Mouse (Mus musculus) heart, postnatal 0 days (tissue): ENCODE data around the gene F930015N05Rik. TPM values are rescaled to one million over a fixed set of nuclear protein-coding genes. Genes with fewer than 3 reads are reported as not detected.

ENCODE experiments used
- ATAC-seq: fragments of 200-750 bp; cut with Nextera tagmentation; 2 replicates; pipeline ENCODE4 v1.8.0; 2017; ENCODE audit warnings: low read depth, moderate number of reproducible peaks, moderate library complexity; ENCODE audit not compliant: insufficient read depth
- DNase-seq: peaks from one replicate; pipeline ENCODE4 v3.0.0-alpha.2; 2016; ENCODE audit warnings: low spot score
- H3K27ac ChIP-seq: fragments of 300-500 bp; sonication (generic); 2 replicates; pipeline ENCODE4 v1.5.1; 2014; ENCODE audit warnings: low read depth, mild to moderate bottlenecking
- H3K27me3 ChIP-seq: fragments of 300-500 bp; sonication (generic); 2 replicates; pipeline ENCODE4 v1.6.1; 2014; ENCODE audit warnings: low read length, mixed read lengths; ENCODE audit not compliant: control insufficient read depth, insufficient read depth
- H3K36me3 ChIP-seq: fragments of 300-500 bp; sonication (generic); replicated peaks from 2 replicates; pipeline ENCODE4 v1.6.1; 2014; ENCODE audit warnings: low read length, mixed read lengths; ENCODE audit not compliant: control insufficient read depth, insufficient read depth
- H3K4me1 ChIP-seq: fragments of 300-500 bp; sonication (generic); 2 replicates; pipeline ENCODE4 v1.6.1; 2014; ENCODE audit warnings: antibody characterized with exemption; ENCODE audit not compliant: control insufficient read depth, insufficient read depth
- H3K4me2 ChIP-seq: fragments of 300-500 bp; sonication (generic); 2 replicates; pipeline ENCODE4 v1.6.1; 2014; ENCODE audit warnings: low read depth, mild to moderate bottlenecking, low read length, moderate library complexity
- H3K4me3 ChIP-seq: fragments of 300-500 bp; sonication (generic); 2 replicates; pipeline ENCODE4 v1.5.1; 2014; ENCODE audit warnings: low read depth, low read length
- H3K9ac ChIP-seq: fragments of 300-500 bp; sonication (generic); replicated peaks from 2 replicates; pipeline ENCODE4 v1.6.1; 2014; ENCODE audit warnings: low read depth, low read length, mixed read lengths
- H3K9me3 ChIP-seq: fragments of 300-500 bp; sonication (generic); replicated peaks from 2 replicates; pipeline ENCODE4 v1.6.1; 2016; ENCODE audit warnings: low read length; ENCODE audit not compliant: control insufficient read depth
- CTCF ChIP-seq: IDR thresholded peaks from 2 replicates; pipeline ENCODE4 v1.5.1; 2016; ENCODE audit warnings: antibody characterized with exemption, control low read depth, low read depth
- EP300 ChIP-seq: IDR thresholded peaks from 2 replicates; pipeline ENCODE4 v1.6.1; 2016; ENCODE audit warnings: antibody characterized with exemption, low read depth
- WGBS: fragments of 180-500 bp; shearing (Covaris S2); extraction: QIAGEN DNeasy Blood & Tissue Kit; methylation state at CpG from one replicate; pipeline ENCODE4 v1.1.7; 2014; 5-methylcytosine and 5-hydroxymethylcytosine counted together
- polyA plus RNA-seq: library from polyadenylated mRNA; unstranded; fragments of >200 nt; fragmentation: Nextera tagmentation; extraction: Ambion mirVana; gene quantifications from 2 replicates; pipeline ENCODE4 v1.2.1, GENCODE M21; 2015
- total RNA-seq: library from RNA; depleted of rRNA; stranded (reverse); fragments of >200 nt; gene quantifications from 2 replicates; pipeline ENCODE4 v1.2.3, GENCODE M21; 2014; ENCODE audit warnings: low replicate concordance; rRNA removed

F930015N05Rik gene
- total RNA-seq (not detected in 2 replicates), polyA plus RNA-seq (not detected in 2 replicates)

DNA sequence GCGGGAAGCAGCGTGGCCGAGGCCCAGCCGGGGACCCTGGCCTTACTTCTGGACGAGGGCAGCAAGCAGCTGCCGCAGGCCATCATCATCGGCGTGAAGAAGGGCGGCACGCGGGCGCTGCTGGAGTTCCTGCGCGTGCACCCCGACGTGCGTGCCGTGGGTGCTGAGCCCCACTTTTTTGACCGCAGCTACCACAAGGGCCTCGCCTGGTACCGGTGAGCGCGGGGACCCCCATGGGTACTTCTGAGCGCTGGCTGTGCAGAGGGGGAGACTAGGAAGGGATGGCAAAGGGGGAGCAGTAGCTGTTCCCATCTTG is at the start of gene F930015N05Rik:
TSS of gene F930015N05Rik (minus strand) at position 242 of the 316 bp plus-strand sequence.
- H3K27ac ChIP-seq, result no peak within 1 kb of the TSS
- no peak for ATAC-seq

DNA sequence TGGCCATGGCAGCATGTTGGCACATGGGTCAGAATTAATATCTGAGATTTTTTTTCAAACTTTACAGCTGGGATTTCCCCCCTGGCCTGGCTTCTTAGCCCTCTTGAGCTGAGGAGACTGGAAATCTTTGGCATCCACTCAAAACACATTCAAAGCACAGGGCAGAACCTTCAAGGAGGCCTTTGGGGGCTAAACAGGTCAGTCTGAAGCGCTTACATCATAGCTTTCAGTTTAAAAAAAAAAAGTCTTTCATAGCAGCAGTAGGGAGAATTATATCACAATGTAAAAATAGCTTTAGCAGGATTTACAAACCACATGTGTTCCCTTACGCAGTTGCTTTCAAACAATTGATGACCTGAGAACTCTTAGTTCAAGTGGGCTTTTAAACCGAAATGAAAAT is 45.0 kb upstream of the F930015N05Rik start:
- DNase-seq, result no peak
- Histone ChIP-seq H3K4me1 (no peaks in the 10 kb centered on the region; the same call in 1 of the 2 replicates), H3K4me2 (no peak overlapping the region), H3K27ac (no peak overlapping the region), H3K27me3 (no peaks in the 10 kb centered on the region), H3K36me3 (no peaks in the 10 kb centered on the region), H3K9me3 (no peaks in the 10 kb centered on the region), H3K9ac (no peak overlapping the region), H3K4me3 (no peak overlapping the region)
- TF ChIP-seq CTCF (no peak), EP300 (no peak)
- no peak for ATAC-seq
- WGBS, result 43% methylated on average over 3 of the region's 3 CpGs

More for the DNA sequence above, at the start of gene F930015N05Rik:
- WGBS, result under 1% methylated on average over 19 of the region's 24 CpGs
- peak within 1 kb of the TSS; percentile 42 for H3K9ac ChIP-seq
- H3K27me3 ChIP-seq, result peaks cover 63% of the 10 kb centered on the region
- H3K9me3 ChIP-seq, result no peaks in the 10 kb centered on the region
- peak within 1 kb of the TSS; percentile 81 for H3K4me2 ChIP-seq
- peaks cover 18% of the 10 kb centered on the region for H3K4me1 ChIP-seq
- no peak for DNase-seq
- peak within 1 kb of the TSS; percentile 52 for H3K4me3 ChIP-seq
- H3K36me3 ChIP-seq, result no peaks in the 10 kb centered on the region
- TF ChIP-seq CTCF (no peak), EP300 (no peak)

- Histone ChIP-seq H3K4me1 (no peaks in the 10 kb centered on the region), H3K27me3 (0 out of 2 replicates have a peak, but pooled peaks cover 6% of the 10 kb centered on the region), H3K4me2 (no peak overlapping the region), H3K9ac (no peak overlapping the region), H3K4me3 (no peak overlapping the region), H3K36me3 (no peaks in the 10 kb centered on the region), H3K9me3 (no peaks in the 10 kb centered on the region), H3K27ac (no peak overlapping the region)
- DNase-seq, result no peak
- TF ChIP-seq CTCF (no peak), EP300 (no peak)
- no peak for ATAC-seq
- 59% methylated on average over 3 of the region's 3 CpGs for WGBS
Observed at GRCm38 (mm10) chr11:64473679-64474078, 37.2 kb upstream of the F930015N05Rik start.

- Histone ChIP-seq H3K9me3 (no peaks in the 10 kb centered on the region), H3K9ac (no peak overlapping the region), H3K36me3 (no peaks in the 10 kb centered on the region), H3K27ac (no peak overlapping the region), H3K4me2 (no peak overlapping the region), H3K27me3 (0 out of 2 replicates have a peak, but pooled peaks cover 6% of the 10 kb centered on the region), H3K4me3 (no peak overlapping the region), H3K4me1 (no peaks in the 10 kb centered on the region)
- no peak for DNase-seq
- no peak for ATAC-seq
- TF ChIP-seq EP300, result no peak
- no peak for TF ChIP-seq CTCF
Observed at GRCm38 (mm10) chr11:64470689-64471088, 34.2 kb upstream of the F930015N05Rik start.

DNA sequence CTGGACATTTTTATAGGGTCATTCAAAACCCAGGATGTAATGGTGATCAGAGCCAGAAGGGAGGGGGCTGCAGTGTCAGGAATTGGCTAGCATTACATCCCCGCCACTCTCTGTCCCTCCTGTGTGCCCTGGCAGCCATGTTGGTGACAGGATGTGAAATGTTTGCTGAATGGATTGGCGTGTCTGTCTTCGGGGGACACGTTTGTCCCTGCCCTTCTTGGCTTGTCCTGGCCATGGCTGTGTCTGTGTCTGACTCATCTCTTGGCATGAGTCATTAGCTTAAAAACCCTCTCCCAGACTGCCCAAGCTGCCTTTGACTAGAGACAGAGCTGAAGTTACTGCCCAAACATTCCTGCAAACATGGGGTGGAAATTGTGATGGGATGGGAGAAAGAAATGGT is 32.3 kb upstream of the F930015N05Rik start:
- Histone ChIP-seq H3K36me3 (no peaks in the 10 kb centered on the region), H3K4me1 (no peaks in the 10 kb centered on the region), H3K27ac (no peak overlapping the region), H3K4me2 (no peak overlapping the region), H3K9me3 (no peaks in the 10 kb centered on the region), H3K27me3 (0 out of 2 replicates have a peak, but pooled peaks cover 9% of the 10 kb centered on the region), H3K9ac (no peak overlapping the region), H3K4me3 (no peak overlapping the region)
- DNase-seq, result no peak
- WGBS, result 47% methylated on average over 4 of the region's 4 CpGs
- ATAC-seq, result no peak
- TF ChIP-seq CTCF (no peak), EP300 (no peak)

DNA sequence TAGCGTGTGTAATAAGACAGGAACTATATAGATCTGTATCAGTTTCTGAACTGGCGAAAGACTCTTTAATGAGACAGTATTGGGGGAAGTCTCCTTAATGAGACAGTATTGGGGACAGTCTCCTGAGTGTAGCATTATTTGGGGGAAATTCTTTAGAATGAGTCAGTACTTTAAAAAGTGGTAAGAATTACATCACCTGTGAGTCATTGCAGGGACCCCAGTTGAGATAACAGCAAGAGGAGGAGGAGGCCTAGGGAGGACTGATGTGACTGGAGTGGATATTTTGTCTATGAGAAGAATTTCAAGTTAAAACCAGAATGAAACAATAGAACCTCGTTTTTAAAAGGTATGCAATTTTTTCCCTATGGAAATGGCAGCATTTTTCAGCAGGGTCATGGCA is 25.3 kb upstream of the F930015N05Rik start:
- Histone ChIP-seq H3K4me1 (no peaks in the 10 kb centered on the region), H3K36me3 (no peaks in the 10 kb centered on the region), H3K9me3 (no peaks in the 10 kb centered on the region), H3K27ac (no peak overlapping the region), H3K27me3 (peaks cover 9% of the 10 kb centered on the region; the same call in 1 of the 2 replicates), H3K9ac (no peak overlapping the region), H3K4me3 (no peak overlapping the region), H3K4me2 (no peak overlapping the region)
- DNase-seq, result no peak
- WGBS, result 53% methylated on average over 3 of the region's 3 CpGs
- ATAC-seq, result no peak
- TF ChIP-seq CTCF, result no peak
- TF ChIP-seq EP300, result no peak
